Mouse (Mus musculus) heart, postnatal 0 days (tissue): ENCODE data around the gene Uba1. TPM values are rescaled to one million over a fixed set of nuclear protein-coding genes. Genes with fewer than 3 reads are reported as not detected.

Experiments used
- ATAC-seq: fragments of 200-750 bp; cut with Nextera tagmentation; 2 replicates; pipeline ENCODE4 v1.8.0; 2017; ENCODE audit warnings: low read depth, moderate number of reproducible peaks, moderate library complexity; ENCODE audit not compliant: insufficient read depth
- DNase-seq: peaks from one replicate; pipeline ENCODE4 v3.0.0-alpha.2; 2016; ENCODE audit warnings: low spot score
- H3K27ac ChIP-seq: fragments of 300-500 bp; sonication (generic); 2 replicates; pipeline ENCODE4 v1.5.1; 2014; ENCODE audit warnings: low read depth, mild to moderate bottlenecking
- H3K27me3 ChIP-seq: fragments of 300-500 bp; sonication (generic); 2 replicates; pipeline ENCODE4 v1.6.1; 2014; ENCODE audit warnings: low read length, mixed read lengths; ENCODE audit not compliant: control insufficient read depth, insufficient read depth
- H3K36me3 ChIP-seq: fragments of 300-500 bp; sonication (generic); replicated peaks from 2 replicates; pipeline ENCODE4 v1.6.1; 2014; ENCODE audit warnings: low read length, mixed read lengths; ENCODE audit not compliant: control insufficient read depth, insufficient read depth
- H3K4me1 ChIP-seq: fragments of 300-500 bp; sonication (generic); 2 replicates; pipeline ENCODE4 v1.6.1; 2014; ENCODE audit warnings: antibody characterized with exemption; ENCODE audit not compliant: control insufficient read depth, insufficient read depth
- H3K4me2 ChIP-seq: fragments of 300-500 bp; sonication (generic); 2 replicates; pipeline ENCODE4 v1.6.1; 2014; ENCODE audit warnings: low read depth, mild to moderate bottlenecking, low read length, moderate library complexity
- H3K4me3 ChIP-seq: fragments of 300-500 bp; sonication (generic); 2 replicates; pipeline ENCODE4 v1.5.1; 2014; ENCODE audit warnings: low read depth, low read length
- H3K9ac ChIP-seq: fragments of 300-500 bp; sonication (generic); replicated peaks from 2 replicates; pipeline ENCODE4 v1.6.1; 2014; ENCODE audit warnings: low read depth, low read length, mixed read lengths
- H3K9me3 ChIP-seq: fragments of 300-500 bp; sonication (generic); replicated peaks from 2 replicates; pipeline ENCODE4 v1.6.1; 2016; ENCODE audit warnings: low read length; ENCODE audit not compliant: control insufficient read depth
- CTCF ChIP-seq: IDR thresholded peaks from 2 replicates; pipeline ENCODE4 v1.5.1; 2016; ENCODE audit warnings: antibody characterized with exemption, control low read depth, low read depth
- EP300 ChIP-seq: IDR thresholded peaks from 2 replicates; pipeline ENCODE4 v1.6.1; 2016; ENCODE audit warnings: antibody characterized with exemption, low read depth
- WGBS: fragments of 180-500 bp; shearing (Covaris S2); extraction: QIAGEN DNeasy Blood & Tissue Kit; methylation state at CpG from one replicate; pipeline ENCODE4 v1.1.7; 2014; 5-methylcytosine and 5-hydroxymethylcytosine counted together
- polyA plus RNA-seq: library from polyadenylated mRNA; unstranded; fragments of >200 nt; fragmentation: Nextera tagmentation; extraction: Ambion mirVana; gene quantifications from 2 replicates; pipeline ENCODE4 v1.2.1, GENCODE M21; 2015
- total RNA-seq: library from RNA; depleted of rRNA; stranded (reverse); fragments of >200 nt; gene quantifications from 2 replicates; pipeline ENCODE4 v1.2.3, GENCODE M21; 2014; ENCODE audit warnings: low replicate concordance

Uba1 gene
- total and polyA plus RNA-seq, 2 experiments from 2014 or later: 105 to 258 TPM

- peak; percentile 88 for ATAC-seq
- TF ChIP-seq EP300 (peak; percentile 59; the same call in 1 of the 2 replicates), CTCF (peak; percentile 61)
- Histone ChIP-seq H3K27ac (peak overlapping the region; percentile 80), H3K27me3 (no peaks in the 10 kb centered on the region), H3K4me3 (peak overlapping the region; percentile 62), H3K9me3 (no peaks in the 10 kb centered on the region), H3K4me1 (0 out of 2 replicates have a peak, but pooled peaks cover 7% of the 10 kb centered on the region), H3K9ac (peak overlapping the region; percentile 72), H3K36me3 (peaks cover 2% of the 10 kb centered on the region; the same call in 1 of the 2 replicates), H3K4me2 (peak overlapping the region; percentile 75)
- DNase-seq: peak; percentile 76
- 13% methylated on average over 25 of the region's 28 CpGs for WGBS
Observed at GRCm38 (mm10) chrX:20662716-20663443, 4.8 kb downstream of the Uba1 start.

GRCm38 (mm10) chrX:20663444-20663790 is 5.3 kb downstream of the Uba1 start:
- DNase-seq (no peak), ATAC-seq (0 out of 2 replicates have a peak, but pooled peaks have one; percentile 2)
- no peaks in the 10 kb centered on the region for H3K27me3 ChIP-seq
- peak overlapping the region; percentile 75 for H3K4me2 ChIP-seq
- H3K4me1 ChIP-seq: 0 out of 2 replicates have a peak, but pooled peaks cover 7% of the 10 kb centered on the region
- no peaks in the 10 kb centered on the region for H3K9me3 ChIP-seq
- 15% methylated on average over 9 of the region's 9 CpGs for WGBS
- peak overlapping the region; percentile 62 for H3K4me3 ChIP-seq
- H3K36me3 ChIP-seq: peaks cover 7% of the 10 kb centered on the region
- peak overlapping the region; percentile 80 for H3K27ac ChIP-seq
- no peak for TF ChIP-seq EP300
- no peak for TF ChIP-seq CTCF
- H3K9ac ChIP-seq: peak overlapping the region; percentile 72

- 14% methylated on average over 16 of the region's 16 CpGs for WGBS
- peak; percentile 95 for DNase-seq
- TF ChIP-seq CTCF: no peak
- TF ChIP-seq EP300: no peak
Observed at GRCm38 (mm10) chrX:20687519-20688067, 29.5 kb downstream of the Uba1 start, which contains the start of gene Cdk16. TSS of gene Cdk16 (plus strand) at chrX:20687954.

GRCm38 (mm10) chrX:20688068-20688547 is 30.0 kb downstream of the Uba1 start:
- ATAC-seq: peak; percentile 90
- DNase-seq: peak; percentile 68
- H3K4me1 ChIP-seq: peaks cover 6% of the 10 kb centered on the region; the same call in 1 of the 2 replicates
- H3K4me3 ChIP-seq: peak overlapping the region; percentile 67
- WGBS: 17% methylated on average over 33 of the region's 33 CpGs
- H3K27me3 ChIP-seq: no peaks in the 10 kb centered on the region
- no peaks in the 10 kb centered on the region for H3K9me3 ChIP-seq
- H3K36me3 ChIP-seq: no peaks in the 10 kb centered on the region
- peak overlapping the region; percentile 73 for H3K4me2 ChIP-seq
- peak overlapping the region; percentile 96 for H3K9ac ChIP-seq
- 0 out of 2 replicates have a peak, but pooled peaks have one; percentile 31 for TF ChIP-seq EP300
- no peak for TF ChIP-seq CTCF
- H3K27ac ChIP-seq: peak overlapping the region; percentile 100

More at GRCm38 (mm10) chrX:20687519-20688067, 29.5 kb downstream of the Uba1 start, which contains the start of gene Cdk16:
- Histone ChIP-seq H3K36me3 (peaks cover 1% of the 10 kb centered on the region), H3K4me1 (peaks cover 6% of the 10 kb centered on the region; the same call in 1 of the 2 replicates), H3K27me3 (no peaks in the 10 kb centered on the region), H3K4me3 (peak within 1 kb of the TSS; percentile 67), H3K4me2 (peak within 1 kb of the TSS; percentile 73), H3K9ac (peak within 1 kb of the TSS; percentile 96), H3K9me3 (no peaks in the 10 kb centered on the region), H3K27ac (peak within 1 kb of the TSS; percentile 100)
- ATAC-seq: peak; percentile 87

- H3K9ac ChIP-seq: peak overlapping the region; percentile 96
Observed at GRCm38 (mm10) chrX:20688615-20689014, 30.5 kb downstream of the Uba1 start.

More at GRCm38 (mm10) chrX:20688615-20689014, 30.5 kb downstream of the Uba1 start:
- peaks cover 6% of the 10 kb centered on the region; the same call in 1 of the 2 replicates for H3K4me1 ChIP-seq
- no peaks in the 10 kb centered on the region for H3K9me3 ChIP-seq
- H3K27me3 ChIP-seq: no peaks in the 10 kb centered on the region
- peak; percentile 54 for ATAC-seq
- H3K4me3 ChIP-seq: peak overlapping the region; percentile 67
- peak overlapping the region; percentile 100 for H3K27ac ChIP-seq
- TF ChIP-seq CTCF (0 out of 2 replicates have a peak, but pooled peaks have one; percentile 2), EP300 (no peak)
- WGBS: 15% methylated on average over 20 of the region's 35 CpGs
- peak; percentile 63 for DNase-seq
- peaks cover 4% of the 10 kb centered on the region; the same call in 1 of the 2 replicates for H3K36me3 ChIP-seq
- peak overlapping the region; percentile 73 for H3K4me2 ChIP-seq
